Mouse (Mus musculus) right cerebral cortex, postnatal 14 days (tissue): ENCODE data around the gene Pik3c2g.
"Not testable (repeated sequence)": the region's sequence is repeated elsewhere in the genome, so short reads cannot be mapped to it uniquely, and the experiment has no call there.

Experiments
- DNase-seq: peaks from one replicate; pipeline ENCODE4 v3.0.0; 2022

The Pik3c2g gene

GRCm38 (mm10) chr6:139934861-139935260 is 347.8 kb downstream of the Pik3c2g start:
- DNase-seq = no peak

GRCm38 (mm10) chr6:139937581-139937980 is 350.6 kb downstream of the Pik3c2g start:
- DNase-seq = not testable (repeated sequence)

- DNase-seq = no peak
Measured at GRCm38 (mm10) chr6:139947106-139947879, 360.3 kb downstream of the Pik3c2g start.

GRCm38 (mm10) chr6:139953596-139953995 is 366.6 kb downstream of the Pik3c2g start:
- DNase-seq = no peak

- peak; percentile 15 for DNase-seq
Measured at GRCm38 (mm10) chr6:139957531-139958241, 370.7 kb downstream of the Pik3c2g start.

GRCm38 (mm10) chr6:139963775-139964174 is 376.8 kb downstream of the Pik3c2g start:
- DNase-seq = no peak

- DNase-seq = no peak
Measured at GRCm38 (mm10) chr6:139964895-139965294, 377.9 kb downstream of the Pik3c2g start.

GRCm38 (mm10) chr6:139966684-139967083 is 379.7 kb downstream of the Pik3c2g start:
- peak; percentile 16 for DNase-seq

GRCm38 (mm10) chr6:139971608-139972298 is 384.7 kb downstream of the Pik3c2g start:
- DNase-seq = no peak

- DNase-seq = no peak
Measured at GRCm38 (mm10) chr6:139974668-139975067, 387.6 kb downstream of the Pik3c2g start.

- no peak for DNase-seq
Measured at GRCm38 (mm10) chr6:139978114-139978513, 391.1 kb downstream of the Pik3c2g start.

- DNase-seq = no peak
Measured at GRCm38 (mm10) chr6:139981061-139981460, 394.0 kb downstream of the Pik3c2g start.

GRCm38 (mm10) chr6:139984069-139984468 is 397.0 kb downstream of the Pik3c2g start:
- DNase-seq = no peak

- no peak for DNase-seq
Measured at GRCm38 (mm10) chr6:139986564-139986963, 399.5 kb downstream of the Pik3c2g start.

GRCm38 (mm10) chr6:139989075-139989474 is 402.1 kb downstream of the Pik3c2g start:
- DNase-seq = no peak

- no peak for DNase-seq
Measured at GRCm38 (mm10) chr6:139989597-139989996, 402.6 kb downstream of the Pik3c2g start.

- no peak for DNase-seq
Measured at GRCm38 (mm10) chr6:140005181-140005580, 418.2 kb downstream of the Pik3c2g start.
